Mouse (Mus musculus) cortical plate, adult 2 months (tissue): ENCODE results near the gene Sbpl.

ENCODE experiments used
- CTCF ChIP-seq: fragments of 200-500 bp; IDR thresholded peaks from 2 replicates; pipeline ENCODE4 v1.5.1; 2011; ENCODE audit warnings: mild to moderate bottlenecking, control low read depth, low read length; ENCODE audit not compliant: insufficient read depth; ENCODE audit errors: extremely low read depth
- POLR2A ChIP-seq: fragments of 200-500 bp; IDR thresholded peaks from 2 replicates; pipeline ENCODE4 v1.6.1; 2011; ENCODE audit warnings: mild to moderate bottlenecking, low read length, control low read depth; ENCODE audit not compliant: insufficient read depth; ENCODE audit errors: extremely low read depth

- TF ChIP-seq POLR2A: no peak
- no peak for TF ChIP-seq CTCF
Measured at GRCm38 (mm10) chr17:23955174-23955573, at the start of gene Sbpl.
